Mouse (Mus musculus): ENCODE data around the gene Smc1b.

DNA sequence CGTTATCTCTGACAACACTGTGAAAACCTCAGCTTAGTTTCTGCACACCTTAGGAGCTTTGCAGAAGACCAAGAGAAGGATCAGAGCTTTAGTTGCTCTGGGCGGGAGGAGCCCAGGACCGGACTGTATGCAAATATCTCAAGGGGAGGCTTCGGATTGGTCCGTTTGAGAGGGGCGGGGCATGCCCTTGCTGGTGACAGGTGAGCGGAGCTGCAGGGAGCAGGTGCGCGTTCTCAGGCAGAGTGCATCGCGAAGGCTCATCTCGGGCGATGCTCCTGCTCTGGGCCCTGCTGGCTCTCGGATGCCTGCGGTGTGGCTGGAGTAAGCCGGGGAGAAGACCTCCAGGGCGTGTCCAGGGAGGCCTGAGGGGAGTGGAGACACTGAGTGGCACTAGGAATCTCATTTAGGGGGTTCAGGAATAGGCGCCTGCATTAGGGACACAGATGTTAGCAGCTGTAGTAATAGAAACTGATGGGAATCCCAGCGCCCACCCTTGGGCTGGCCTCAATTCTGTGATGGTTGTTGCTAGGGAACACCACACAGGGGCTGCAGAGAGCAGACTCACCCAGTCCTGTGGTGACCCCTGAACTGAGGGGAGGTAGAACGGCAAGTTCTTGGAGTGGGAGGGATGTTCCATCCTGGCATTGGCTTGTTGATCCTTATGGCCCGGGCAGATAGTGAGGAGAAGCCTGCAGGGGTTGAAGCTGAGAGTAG lies 114.7 kb downstream of the Smc1b start, which contains the start of gene Upk3a:
- no peak for TF ChIP-seq CTCF (IDR thresholded peaks at IDR 0.05; ENCODE audit: borderline replicate concordance, insufficient read depth, low read length)
- no peak for TF ChIP-seq POLR2A (IDR thresholded peaks at IDR 0.05; ENCODE audit: low read depth, low read length)

Data from embryonic fibroblast, embryonic 13.5 days (primary cell).